Mouse (Mus musculus) cerebellum, adult 9-10 months (tissue): ENCODE results near the gene Ublcp1.
"Not testable (repeated sequence)": the region's sequence is repeated elsewhere in the genome, so short reads cannot be mapped to it uniquely, and the experiment has no call there.

Experiments
- DNase-seq: peaks from one replicate; pipeline ENCODE4 v3.0.0; 2022

The Ublcp1 gene

DNA sequence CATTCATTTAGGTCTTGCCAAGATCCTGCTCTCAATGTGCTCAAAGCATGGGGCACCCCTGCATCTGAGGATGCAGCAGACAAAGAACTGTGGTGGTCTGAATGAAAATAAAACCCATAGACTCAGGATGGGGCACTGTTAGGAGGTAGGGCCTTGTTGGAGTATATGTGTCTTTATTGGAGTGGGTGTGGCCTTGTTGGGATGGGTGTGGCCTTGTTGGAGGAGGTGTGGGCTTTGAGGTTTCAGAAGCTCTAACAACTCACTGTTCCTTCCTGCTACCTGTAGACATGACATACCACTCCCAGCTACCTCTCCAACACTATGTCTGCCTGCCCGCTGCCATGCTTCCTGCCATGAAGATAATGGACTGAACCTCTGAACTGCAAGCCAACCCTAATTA lies 18.8 kb upstream of the Ublcp1 start:
- no peak for DNase-seq

DNA sequence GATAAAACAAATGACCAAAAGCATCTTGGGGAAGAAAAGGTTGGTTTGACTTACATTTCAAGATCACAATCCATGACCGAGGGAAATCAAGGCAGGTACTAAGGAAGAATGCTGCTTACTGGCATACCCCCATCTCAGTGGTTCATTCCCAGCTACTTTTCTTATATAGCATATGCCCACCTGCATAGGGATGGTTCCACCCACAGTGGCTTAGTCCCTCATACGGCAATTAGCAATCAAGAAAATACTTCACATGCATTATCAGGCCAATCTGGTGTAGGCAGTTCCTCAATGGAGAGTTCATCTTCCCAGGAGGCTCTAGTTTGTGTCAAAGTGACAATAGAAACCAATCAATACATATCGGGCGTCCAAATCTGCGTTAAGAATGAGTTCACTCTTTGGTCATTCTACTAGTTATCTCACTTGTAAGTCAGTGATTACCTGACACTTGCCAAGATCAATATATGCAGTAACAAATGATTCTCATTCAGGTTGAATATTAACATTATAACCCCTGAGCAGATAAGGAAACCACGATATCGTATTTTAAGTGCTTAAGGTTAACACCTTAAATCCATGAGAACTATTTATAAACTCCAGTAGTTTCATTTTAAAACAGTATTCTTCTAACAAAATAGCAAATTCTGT lies 14.9 kb upstream of the Ublcp1 start:
- no peak for DNase-seq

DNA sequence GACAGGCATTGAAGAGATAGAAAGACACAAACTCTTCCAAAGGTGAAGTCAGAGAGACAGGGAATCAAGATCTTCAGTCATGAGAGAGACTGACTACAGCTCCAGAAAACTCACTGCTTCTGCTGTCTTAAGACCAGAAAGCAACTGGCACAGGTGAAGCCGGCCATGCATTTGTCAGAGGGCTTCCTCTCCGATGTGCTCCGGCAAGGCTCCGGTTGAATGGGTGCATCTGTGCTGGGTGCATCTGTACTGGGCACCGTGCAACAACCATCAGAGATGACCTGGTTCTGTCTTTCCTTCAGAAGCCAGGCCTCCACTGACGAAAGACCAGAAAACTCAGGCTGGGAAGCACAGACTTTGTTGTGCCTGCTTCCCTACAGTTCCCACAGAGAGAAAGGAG lies 9.9 kb upstream of the Ublcp1 start:
- DNase-seq = no peak

DNA sequence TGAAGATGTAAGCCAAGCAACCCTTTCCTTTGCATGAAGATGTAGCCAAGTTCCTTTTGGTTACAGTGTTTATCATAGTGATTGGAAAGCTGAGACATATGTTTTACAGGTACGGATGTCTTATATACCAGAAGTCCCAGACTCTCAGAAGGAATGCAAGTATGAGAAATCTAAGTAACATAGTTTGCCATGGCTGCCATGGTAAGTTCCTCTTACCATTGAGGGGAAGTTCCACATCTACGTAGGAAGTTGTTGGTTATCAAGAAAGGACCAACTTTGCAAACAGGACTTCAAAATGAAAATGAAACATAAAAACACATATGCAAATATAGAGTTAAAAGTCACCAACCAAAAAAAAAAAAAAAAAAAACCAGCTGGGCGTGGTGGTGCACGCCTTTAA lies 8.1 kb upstream of the Ublcp1 start:
- DNase-seq = no peak

DNA sequence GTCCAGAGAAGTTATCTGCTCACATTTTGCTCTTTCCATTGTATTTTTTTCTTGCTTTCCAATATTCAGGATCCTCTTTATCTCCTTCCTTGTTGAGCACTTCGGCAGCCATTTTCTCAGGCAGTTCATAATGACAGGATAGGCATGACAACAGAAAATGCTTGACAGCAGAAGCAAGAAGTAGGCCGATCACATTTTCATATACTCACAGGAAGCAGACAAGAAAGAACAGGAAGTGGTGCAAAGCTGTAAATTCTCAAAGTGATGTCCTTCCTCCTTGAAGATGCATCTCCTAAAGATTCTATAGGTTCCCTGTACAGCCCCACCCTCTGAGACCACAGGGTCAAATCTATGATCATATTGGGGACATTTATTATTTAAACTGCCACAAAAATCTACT lies 6.1 kb upstream of the Ublcp1 start:
- DNase-seq = no peak

DNA sequence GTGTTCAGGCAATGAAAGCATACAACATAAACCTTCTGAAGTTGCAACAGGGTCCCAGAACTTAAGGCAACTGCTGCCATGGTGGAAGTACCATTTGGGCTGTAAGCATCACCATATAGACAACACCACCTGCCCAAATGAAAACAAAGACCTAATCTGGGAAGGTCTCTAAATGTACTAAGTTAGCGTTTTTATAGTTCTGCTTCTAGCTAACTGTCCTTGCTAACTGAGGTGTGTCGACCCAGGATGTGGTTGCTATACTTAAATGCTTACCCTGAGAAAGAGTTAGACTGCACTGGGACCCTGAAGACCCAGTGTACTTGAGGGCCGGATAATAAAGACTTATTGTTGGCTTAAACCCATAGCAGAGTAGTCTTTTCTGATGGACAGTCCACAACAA lies 5.2 kb upstream of the Ublcp1 start:
- no peak for DNase-seq

DNA sequence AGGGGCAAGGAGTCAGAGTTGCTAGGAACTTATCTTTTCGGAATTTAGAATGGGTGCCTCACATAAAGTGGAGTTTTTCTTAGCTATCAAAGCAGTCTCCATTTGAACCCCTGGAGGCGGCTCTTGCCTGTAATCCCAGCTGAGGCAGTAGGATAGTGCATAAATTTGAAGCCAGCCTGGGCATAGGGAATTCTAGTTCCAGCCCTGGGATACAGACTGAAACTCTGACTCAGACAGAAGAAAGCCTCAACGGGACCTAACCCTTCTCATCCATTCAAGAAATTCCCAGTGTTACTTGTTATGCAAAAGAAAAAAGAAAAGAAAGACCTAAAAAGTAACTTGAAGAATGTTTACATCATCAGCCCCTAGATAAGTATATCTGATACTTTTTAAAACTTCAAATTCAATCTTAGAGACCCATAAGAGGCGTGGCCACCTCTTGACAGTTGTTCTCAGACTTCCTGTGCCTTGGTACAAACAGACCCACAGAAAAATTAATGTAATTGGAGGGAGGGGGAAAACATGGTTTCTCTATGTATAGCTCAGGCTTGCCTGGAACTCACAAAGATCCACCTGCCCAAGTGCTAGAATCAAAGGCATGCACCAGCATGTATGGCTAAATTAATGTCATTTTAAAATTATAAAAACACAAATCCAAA lies 1.2 kb upstream of the Ublcp1 start:
- DNase-seq = peak; percentile 35

DNA sequence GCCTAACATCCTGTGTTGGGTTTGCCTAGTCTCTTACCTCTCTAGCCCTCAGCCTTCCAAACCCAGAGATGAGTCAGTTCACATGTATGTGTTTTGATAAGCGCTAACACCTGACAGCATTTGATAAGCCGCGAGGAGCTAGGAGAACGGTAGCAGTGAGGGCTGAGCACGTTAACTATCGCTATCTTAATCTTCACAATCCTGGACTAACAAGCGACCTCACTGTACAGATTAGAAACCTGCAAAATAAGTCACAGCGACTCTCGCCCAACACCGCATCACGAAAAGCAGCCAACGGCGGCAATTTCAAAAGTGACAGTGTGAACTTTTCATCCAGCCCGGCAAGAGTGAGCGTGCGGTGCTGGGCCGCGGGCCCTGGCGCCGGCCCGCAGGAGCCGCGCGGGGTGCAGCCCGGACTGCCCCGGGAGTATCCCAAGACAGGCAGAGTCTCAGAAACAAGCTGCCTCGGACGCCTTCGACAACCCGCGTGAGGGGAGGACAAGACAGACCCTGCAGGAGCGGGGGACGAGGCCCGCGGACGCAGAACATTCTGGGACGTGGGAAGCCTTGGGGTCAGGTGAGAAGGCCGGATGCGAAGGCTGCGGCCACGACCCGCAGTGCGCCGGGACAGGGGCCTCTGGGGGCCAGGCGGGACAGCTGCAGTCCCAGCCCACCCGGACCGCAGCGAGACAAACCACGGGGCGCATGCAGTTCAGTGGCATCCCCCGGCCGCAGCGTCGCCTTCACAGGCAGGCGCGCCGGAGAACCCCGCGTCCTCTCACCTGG lies 459 bp downstream of the Ublcp1 start:
- no peak for DNase-seq

DNA sequence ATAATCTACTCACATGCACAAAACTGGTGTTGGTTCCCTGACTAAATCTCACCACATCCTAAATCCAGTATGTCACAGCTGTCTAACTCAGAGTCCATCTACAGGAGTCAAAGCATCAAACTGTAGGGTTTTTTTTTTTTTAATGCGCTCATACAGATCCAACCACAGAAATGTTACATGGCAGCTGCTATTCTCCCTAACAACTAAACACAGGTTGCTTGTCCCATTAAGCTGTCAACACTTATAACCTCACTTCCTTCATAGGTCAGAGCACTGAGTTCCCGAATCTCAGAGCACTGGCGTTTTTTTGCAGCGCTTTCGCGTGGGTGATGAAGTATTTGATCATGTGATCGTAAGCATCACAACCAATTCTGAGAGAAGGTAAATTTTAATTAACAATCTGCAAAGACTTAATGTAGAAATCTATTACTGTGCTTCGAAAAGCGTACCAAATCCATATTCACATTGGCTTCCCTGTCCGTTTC lies 1.9 kb downstream of the Ublcp1 start:
- DNase-seq = no peak

DNA sequence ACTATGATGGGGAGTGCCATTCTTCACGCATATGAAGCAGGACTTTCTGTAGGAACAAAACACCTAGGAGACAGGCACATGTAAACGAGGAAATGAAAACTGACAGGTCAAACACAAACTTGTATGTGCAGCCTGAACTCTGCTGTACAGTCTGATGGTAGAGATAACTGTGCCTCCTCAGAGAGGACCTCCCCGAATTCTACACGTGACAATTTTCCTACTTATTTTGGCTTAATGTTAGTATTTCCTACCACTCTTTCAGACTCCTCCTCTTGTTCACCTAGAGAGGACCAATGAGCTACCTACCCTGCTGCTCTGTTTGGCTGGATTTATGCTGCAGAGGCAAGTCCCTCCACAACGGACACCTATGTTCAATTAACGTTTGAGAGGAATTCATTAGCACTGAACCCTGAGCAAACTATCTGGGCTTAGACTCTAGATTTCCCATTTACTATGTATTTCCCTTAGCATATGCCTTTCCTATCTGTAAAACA lies 3.3 kb downstream of the Ublcp1 start:
- no peak for DNase-seq

DNA sequence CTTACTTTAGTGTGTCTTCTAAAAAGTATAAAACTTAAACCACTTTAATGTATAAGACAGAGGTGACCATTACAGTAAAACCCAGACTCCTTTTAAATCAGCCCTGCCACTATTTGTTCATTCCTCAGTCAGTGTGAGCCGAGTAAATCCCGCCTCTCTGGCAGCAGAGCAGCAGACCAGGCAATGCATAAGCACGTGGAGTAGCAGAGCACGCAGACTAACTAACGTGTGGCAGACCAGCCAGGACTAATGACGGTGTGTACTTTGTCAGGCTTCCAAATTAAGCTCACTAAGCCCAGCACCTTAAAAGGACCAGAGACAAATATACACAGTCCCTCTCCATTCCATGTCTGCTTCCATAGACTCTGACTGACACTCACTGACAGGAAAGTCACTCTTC lies 8.8 kb downstream of the Ublcp1 start:
- DNase-seq = no peak

DNA sequence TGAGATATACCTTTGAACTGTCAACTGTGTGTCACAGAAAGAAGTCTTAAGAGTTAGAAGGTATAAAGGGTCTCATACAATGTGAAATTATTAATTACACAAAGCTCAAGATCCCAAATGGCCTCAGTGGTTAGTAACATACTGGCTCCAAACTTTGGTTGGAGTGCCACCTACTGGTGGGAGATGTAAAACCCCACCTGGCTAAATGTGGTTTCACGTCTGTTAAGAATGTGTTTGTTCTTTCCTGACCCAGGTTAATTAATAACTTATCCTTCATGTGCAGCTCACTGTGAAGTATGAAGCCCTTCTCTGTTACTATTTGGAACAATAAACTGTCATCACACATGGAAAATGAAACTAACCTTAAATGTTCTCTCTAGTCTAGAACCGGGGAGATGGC lies 16.9 kb downstream of the Ublcp1 start:
- no peak for DNase-seq

DNA sequence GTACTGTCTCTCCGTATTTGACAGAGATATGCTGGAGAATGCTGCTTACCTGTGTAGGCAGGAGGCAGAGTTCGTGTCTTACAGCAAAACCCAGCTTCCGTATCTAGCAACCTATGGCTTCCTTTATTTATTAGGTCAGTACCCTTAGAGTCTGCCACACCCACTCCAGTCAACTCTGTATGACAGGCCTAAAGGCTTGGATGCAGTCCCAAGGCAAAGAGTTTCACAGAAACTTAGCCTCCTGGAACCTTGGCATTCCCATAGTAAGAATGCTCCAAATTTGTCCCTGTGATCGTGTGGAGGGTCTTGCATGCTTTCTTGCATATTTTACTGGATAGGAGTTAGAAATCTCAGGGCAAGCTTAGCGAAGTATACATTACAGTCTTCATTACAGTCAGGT lies 18.3 kb downstream of the Ublcp1 start:
- not testable (repeated sequence) for DNase-seq

DNA sequence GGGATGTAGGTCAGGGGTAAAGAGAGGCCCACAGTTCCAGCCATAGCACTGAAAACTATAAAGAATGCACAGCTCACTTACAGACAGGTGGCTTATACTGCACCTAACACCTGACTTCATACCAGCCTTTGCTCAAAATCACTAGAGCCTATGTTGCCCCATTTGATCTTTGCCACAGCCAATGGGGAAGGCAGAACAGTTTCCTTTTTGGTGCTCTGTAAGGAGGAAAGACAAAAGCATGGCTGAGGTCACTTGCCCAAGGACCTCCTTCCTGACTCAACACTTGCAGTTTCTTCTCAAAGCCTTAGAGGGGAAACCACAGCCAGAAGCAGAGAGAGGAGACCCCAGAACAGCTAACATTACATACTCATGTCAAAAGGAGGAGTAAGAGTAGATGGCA lies 19.3 kb downstream of the Ublcp1 start:
- no peak for DNase-seq

DNA sequence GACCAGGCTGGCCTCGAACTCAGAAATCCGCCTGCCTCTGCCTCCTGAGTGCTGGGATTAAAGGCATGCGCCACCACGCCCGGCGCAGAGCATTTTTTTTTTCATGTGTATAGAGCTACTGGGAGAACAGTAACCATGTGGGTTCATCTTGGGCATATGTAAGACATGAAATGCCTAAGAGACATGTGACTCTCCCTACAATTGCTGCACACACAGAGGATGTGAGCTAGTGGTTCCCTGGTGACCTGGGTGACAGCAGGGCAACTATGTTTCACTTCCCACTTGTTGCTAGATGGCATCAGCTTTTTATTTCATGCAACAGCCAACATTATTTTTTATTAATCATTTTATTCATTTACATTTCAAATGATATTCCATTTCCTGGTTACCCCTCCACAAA lies 32.5 kb downstream of the Ublcp1 start:
- DNase-seq = no peak

DNA sequence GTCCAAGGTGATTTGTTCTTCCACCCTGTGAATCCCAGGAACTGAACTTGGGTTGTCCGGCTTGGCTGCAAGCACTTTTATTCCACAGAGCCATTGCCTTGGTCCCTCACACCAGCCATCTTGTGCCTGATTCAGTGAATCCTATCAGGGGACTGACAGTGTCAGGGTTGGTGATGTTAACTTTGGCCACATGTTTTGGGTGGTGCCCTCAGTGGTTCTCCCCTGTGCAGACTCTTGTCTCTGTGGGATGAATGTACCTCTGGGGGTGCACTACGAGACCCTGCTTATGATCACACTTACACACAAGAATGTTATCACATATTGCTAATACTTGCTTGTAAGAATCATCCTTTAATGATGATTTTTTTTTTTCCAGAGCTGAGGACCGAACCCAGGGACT lies 40.3 kb downstream of the Ublcp1 start:
- DNase-seq = no peak

DNA sequence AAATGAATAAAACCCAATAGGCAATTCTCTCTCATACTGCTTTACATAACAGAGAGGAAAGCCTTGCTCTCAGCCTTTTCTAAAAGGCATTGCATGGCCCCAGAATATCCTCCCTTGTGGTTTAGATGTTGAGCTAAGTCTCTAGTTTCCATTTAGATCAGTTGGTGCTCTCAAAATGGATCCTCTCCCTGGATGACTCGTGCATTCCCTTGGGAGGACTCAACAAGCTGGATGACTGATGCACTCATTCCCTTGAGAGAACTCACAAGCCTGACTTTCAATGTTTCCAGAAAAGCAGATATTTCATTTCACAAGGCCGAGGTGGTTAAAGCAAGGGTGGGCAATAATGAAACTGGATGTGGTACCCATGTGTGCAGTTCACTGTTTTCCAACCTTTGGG lies 42.3 kb downstream of the Ublcp1 start:
- no peak for DNase-seq

DNA sequence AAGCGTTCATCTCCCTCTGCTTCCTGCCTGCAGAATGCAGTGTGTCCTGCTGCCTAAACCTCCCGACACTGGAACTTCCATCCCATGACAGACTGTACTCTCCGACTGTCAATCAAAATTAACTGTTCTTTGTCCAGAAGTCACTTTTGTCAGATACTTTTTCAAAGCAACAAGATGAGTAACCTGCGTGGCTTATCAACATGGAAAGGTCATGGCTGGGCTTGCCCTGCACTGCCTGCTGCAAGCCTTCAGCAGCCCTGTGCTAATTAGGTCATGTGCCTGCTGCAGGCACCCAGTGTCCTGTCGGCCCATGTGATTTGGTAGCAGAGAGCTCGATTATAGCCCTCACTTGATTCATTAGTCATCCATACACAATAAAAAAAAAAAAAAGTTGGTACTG lies 44.7 kb downstream of the Ublcp1 start:
- no peak for DNase-seq

DNA sequence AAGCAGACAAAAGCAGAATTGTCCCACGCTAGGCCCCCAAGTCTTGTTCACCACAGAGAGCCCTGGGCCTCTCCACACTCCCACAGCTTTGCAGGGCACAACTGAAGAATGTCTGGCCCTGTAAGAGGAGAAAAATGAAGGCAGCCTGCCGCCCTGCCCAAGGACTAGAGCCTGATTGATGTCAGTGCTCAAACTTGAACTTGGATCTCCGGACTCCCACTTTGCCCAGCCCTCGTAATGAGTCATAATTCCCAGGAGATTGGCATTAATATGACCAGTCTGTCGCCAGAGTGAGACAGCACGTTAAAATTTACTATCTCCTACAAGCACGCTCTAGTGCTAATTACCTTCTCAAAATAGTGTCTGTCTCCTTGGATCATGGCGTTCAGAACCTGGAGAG lies 45.3 kb downstream of the Ublcp1 start:
- no peak for DNase-seq

DNA sequence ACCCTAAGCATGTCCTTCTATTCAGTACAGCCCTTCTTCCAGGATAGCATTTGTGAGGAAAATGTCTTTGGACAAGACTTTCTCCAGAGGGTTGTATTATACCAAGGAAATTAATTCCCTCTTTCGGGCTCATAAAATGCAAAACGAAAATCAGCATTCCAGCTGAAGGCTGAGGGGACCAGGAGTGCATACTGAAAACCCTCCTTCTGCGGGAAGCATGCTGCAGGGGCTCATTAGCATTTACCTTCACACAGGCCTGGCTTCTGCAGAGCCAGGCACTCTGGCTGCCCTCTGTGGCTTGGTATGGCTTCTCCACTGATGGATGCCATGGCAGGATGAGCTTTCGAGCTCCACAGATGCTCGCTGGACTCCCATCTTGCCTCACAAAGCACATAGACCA lies 46.3 kb downstream of the Ublcp1 start:
- no peak for DNase-seq

DNA sequence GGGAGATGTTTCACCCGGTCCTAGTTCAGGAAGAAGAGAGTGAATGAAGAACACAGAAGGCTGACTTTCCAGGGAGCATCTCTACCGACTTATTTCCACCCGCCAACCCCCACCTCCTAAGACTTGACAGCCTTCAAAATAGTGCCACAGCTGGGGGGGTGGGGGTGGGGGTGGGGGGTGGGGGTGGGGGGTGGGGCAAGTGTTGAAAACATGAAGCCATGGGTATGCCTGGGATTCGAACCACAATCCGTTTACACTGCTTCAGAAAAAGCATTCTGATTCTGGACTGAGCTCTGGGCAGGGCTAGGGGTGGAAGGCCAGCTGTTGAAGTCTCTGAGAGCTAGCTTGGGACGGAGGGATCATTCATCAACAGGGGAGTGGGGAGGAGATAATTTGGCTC lies 47.0 kb downstream of the Ublcp1 start:
- DNase-seq = no peak

DNA sequence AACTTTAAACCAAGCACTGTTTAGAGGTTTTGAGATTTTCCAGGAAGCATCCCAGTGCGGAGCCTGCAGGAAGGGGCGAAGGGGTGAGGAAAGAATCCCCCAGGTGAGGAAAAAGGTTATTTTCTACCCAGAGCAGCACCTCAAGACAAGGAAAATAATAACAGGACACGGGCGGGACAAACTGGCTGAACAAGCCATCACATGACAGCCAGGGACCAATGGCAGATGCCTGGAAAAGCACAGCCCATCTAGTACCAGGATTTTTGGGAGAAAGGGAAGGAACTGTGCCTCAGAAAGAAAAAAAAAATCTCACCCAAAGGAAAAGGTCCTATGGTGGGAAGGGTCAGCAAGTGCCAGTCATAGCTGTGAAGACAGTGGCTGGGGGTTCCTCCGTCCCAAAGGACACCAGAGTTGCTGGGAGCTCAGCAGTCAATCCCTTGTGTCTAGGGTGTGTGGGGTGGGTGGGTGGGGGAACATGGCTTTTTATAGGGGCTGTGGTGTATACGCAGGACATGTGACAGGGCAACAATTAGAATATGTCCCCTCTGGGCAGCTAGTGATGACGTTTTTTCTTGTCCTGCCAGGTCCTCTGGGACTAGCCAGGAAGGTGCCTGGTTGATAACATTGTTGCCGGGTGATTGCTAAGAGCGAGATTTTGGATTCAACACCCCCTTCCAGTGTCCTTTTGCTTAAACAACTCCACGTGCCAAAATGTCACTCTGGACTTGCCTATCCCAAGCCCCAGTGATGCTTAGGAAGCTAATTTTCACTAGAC lies 47.8 kb downstream of the Ublcp1 start:
- no peak for DNase-seq

DNA sequence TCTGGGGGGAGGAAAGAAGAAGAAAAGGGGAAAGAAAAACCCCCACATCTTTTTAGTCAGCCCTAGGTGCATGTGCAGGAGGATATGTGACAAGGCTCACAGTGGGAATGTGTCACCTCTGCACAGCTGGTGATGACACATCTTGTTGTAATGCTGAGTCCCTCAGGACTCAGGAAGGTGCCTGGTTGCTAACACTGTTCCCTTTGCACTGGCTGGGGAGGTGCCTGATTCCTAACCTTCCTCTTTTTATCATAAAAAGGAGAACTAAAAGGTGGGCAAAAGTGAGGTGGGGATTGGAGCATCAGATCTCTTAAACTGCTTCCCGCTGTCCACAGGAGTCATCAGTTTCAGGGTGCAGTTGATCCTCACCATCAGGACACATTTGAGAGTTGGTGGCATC lies 52.9 kb downstream of the Ublcp1 start:
- no peak for DNase-seq
